Mouse (Mus musculus) heart, adult 2 months (tissue): ENCODE measurements around the gene Usp7.

ENCODE experiments used
- CTCF ChIP-seq: fragments of 200-600 bp; IDR thresholded peaks from 2 replicates; pipeline ENCODE4 v1.8.1; 2022; ENCODE audit warnings: antibody characterized with exemption, mild to moderate bottlenecking, moderate library complexity
- EP300 ChIP-seq: fragments of 200-500 bp; IDR thresholded peaks from 2 replicates; pipeline ENCODE4 v1.6.1; 2011; ENCODE audit warnings: low read depth, low read length, control low read depth; ENCODE audit not compliant: insufficient read depth
- POLR2A ChIP-seq: fragments of 200-500 bp; IDR thresholded peaks from 2 replicates; pipeline ENCODE4 v1.6.1; 2011; ENCODE audit warnings: mild to moderate bottlenecking, low read depth, low read length, control low read depth; ENCODE audit not compliant: insufficient read depth

GRCm38 (mm10) chr16:8837595-8837994 is 45.5 kb upstream of the Usp7 start:
- TF ChIP-seq POLR2A (no peak), EP300 (no peak), CTCF (no peak)
